Mouse (Mus musculus) hindlimb bud, embryonic 11.5 days (tissue): Measurements from ENCODE around the gene Igsf21.

Experiments
- DNase-seq: peaks from one replicate; pipeline ENCODE4 v3.0.0-alpha.2; 2012; ENCODE audit warnings: low read depth, low spot score; ENCODE audit errors: extremely low spot score

Gene Igsf21

DNA sequence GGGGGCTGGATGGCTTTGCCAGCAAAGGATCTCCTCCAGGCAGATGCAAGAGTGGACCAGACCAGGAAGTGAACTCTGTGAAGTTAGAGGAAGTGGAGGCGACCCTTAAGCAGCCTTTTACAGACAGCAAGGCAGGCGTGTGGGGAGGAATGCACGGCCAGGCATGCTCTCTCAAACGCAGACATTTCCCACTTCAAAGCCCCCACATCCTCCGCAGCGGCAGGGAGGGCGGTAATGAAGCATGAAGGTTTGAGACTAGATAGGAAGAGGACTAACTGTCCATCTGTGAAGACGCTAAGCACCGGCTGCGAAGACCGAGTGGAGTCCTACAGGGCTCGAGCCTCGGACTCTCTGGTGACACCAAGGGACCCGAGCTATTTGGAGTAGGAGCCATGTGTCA lies 46.3 kb downstream of the Igsf21 start:
- no peak for DNase-seq

DNA sequence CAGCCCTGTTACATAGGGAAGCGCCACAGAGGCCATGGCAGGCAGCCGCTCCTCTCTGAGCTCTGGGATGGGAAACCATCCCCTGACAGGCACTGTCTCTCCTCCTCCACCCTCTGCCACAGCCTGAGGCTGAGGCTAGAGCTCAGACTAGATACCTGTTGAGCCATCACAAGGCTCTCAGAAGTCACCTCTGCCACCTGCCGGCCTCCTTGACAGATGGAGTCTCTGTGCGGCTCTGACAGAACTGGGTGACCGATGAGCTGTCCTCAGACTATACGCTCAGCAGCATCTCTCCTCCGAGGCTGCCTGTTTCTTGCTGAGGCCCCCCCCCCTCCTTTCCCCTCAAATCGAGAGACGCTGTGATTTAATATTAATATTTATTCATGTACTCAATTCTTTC lies 49.9 kb downstream of the Igsf21 start:
- DNase-seq, result no peak

DNA sequence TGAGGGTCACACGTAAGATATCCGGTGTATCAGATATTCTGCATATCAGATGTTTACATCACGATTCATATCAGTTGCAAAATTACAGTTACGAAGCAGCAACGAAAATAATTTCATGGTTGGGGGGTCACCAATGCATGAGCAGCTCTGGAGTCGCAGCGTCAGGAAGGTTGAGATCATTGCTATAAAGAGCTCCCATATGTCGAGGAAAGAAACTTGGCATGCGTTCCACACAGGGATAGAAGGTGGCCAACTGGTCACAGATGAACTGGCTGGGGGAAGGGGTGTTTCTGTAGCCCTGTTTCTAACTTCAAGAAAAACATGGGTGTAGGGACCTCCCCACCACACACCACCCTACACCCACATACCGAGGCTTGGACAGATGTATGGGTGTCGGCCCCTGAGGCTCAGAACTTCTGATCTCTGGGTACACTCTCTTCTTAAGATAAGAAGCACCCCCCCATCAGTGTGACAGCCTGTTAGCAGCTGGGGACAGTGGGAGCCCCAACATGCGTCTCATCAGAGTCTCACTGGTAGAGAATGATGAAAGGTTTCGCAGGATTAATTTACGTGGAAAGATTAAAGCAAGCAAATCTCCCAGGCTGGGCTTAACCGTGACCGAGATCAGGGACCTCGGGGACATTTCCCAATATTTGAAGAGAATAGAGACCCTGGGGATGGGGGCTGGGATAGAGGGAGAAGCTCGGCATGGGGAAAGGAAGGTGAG lies 54.1 kb downstream of the Igsf21 start:
- DNase-seq, result no peak

- DNase-seq, result no peak
Observed at GRCm38 (mm10) chr4:140189601-140190000, 57.0 kb downstream of the Igsf21 start.

DNA sequence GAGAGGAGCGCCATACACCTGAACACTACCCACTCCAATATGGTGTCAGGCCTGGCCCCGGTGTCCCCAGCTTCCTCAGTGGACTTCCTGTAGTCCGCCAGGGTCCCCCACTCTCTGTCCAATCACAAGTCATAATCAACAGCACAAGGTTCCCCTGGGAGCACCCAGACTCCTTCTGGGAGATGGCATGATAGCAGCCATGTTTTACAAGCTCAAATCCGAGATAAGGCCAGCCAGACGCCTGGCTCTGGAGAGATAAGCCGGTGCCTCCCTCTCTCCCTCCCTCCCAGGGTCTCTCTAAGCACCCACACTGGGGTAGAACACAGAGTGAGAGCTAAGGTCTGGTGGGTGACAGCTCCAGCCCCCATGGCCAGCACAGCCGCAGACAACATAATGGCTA lies 58.0 kb downstream of the Igsf21 start:
- no peak for DNase-seq

- no peak for DNase-seq
Observed at GRCm38 (mm10) chr4:140187404-140188145, 59.0 kb downstream of the Igsf21 start.

- DNase-seq, result no peak
Observed at GRCm38 (mm10) chr4:140179576-140179975, 67.0 kb downstream of the Igsf21 start.

- DNase-seq, result no peak
Observed at GRCm38 (mm10) chr4:140177055-140177454, 69.5 kb downstream of the Igsf21 start.

DNA sequence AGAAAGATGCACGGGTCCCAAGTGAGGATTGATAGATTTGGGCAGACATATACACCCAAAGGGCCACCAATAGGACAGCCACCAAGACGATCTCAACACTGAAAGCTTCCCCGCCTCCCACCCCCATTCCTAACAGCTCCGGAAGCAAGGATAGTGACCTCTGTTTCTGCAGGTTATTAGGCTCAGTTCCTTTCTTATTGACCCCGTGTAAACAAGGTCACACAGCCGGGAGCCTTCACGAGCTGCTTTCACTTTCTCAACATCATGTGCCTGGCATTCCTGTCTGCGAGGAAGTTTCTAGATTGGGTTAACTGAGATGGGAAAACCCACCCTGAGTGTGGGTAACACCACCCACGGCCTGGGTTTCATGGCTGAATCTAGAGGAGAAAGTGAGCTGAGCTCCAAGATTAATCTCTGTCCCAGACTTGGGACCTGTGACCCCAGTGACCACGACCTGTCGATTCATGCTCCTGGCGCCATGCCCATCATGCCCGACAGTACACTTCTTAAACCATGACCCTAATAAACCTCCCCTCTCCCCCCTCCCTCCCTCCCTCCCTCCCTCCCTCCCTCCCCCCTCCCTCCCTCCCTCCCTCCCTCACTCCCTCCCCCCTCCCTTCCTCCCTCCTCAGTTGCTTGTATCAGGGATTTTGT lies 72.7 kb downstream of the Igsf21 start:
- DNase-seq, result no peak

GRCm38 (mm10) chr4:140173084-140173483 lies 73.5 kb downstream of the Igsf21 start:
- DNase-seq, result no peak

DNA sequence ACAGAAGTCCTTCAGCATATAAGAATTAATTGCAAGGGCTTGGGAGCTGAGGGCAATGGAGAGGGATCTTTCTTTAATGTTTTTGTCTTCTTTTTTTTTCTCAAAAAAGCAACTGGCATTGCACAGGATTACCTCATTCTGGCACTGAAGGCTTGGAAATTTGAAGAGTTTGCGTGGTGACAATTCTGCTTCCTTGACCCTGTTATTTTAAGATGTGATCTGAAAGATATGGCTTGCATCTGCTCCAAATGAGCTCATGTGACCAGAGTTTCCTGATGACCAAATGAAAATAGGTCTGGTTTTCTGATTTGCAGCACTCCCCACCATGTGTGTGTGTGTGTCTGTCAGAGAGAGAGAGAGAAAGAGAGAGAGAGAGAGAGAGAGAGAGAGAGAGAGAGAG lies 74.7 kb downstream of the Igsf21 start:
- DNase-seq, result no peak

GRCm38 (mm10) chr4:140171189-140171588 lies 75.4 kb downstream of the Igsf21 start:
- no peak for DNase-seq

DNA sequence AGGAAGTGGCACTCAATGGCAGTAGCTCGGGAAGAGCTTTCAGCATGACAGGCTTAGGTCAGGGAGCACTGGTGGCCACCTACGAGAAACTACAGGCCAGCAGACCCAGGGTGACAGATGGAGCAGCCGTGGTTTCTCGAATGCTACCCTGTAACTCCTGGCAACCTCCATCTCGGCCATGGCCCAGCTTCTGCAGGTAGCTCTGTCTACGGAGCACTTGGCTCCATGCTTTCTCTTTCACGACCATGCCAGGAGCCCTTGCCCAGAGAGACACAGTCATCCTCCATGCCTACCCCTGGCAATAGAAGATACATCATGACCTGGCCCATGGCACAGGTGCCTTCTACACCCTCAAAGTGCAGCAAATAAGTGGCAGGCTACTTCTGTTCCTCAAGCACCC lies 80.7 kb downstream of the Igsf21 start:
- no peak for DNase-seq

DNA sequence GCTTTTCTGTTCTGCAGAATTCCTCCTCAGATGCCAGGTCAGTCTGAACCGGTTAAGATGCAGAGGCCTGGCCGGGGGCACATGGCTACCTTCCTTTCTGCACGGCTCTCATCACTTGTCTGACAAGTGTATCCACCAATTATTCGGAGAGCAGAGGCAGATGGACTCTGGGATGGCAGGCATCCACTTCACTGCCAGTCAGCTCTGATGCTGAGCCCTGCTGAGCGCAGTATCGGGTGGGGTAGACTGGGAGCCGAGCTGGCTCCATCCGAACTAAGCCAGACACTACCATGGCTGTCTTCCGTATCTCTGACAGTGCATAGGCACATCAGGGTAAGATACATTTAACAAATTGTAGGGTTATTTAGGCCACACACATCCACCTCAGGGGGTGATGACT lies 81.9 kb downstream of the Igsf21 start:
- DNase-seq, result no peak

GRCm38 (mm10) chr4:140159617-140160016 lies 87.0 kb downstream of the Igsf21 start:
- DNase-seq, result no peak

DNA sequence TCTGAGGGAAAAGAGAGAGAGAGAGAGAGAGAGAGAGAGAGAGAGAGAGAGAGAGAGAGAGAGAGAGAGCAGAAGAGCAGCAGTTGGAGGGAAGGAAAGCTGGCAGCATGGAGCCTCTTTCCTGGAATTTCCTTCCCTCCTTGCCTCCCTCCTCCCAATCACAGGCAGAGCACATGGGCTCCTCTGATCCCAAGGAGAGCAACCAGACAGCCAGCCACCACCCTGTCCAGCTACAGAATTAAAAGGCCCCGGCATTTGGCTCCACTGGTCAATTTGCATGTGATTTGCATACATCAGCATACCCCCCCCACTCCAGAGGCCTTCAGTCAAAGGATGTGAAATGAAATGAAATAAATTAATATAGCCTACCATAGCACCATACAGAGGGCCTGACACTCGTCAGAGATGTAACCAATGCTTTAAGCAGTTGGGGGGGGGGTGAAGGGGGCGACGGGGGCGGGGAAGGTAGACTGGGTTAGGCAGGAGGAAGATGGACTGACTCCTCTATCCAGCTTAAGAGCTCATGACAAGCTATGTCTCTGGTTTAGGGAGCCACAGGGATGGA lies 91.6 kb downstream of the Igsf21 start:
- DNase-seq, result no peak

DNA sequence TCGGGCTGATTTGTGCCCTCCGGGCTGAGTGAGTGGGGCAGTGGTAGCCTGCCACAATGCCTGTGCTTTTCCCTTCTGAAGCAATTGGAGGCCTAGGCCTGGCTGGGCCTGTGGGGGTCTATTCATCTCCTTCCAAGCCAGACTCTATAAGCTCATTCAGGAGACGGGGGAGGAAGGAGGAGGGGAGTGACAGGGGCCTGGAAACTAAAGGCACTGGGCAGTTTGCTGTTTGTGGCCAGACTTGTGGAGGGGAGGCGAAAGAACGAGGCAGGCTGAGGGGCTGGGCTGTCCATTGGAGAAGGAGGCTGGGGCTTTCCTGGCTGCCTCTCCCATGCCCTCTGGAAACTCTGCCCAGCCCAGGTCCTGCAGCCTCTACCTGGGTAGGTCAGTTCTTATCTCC lies 92.1 kb downstream of the Igsf21 start:
- DNase-seq, result no peak

- no peak for DNase-seq
Observed at GRCm38 (mm10) chr4:140153711-140154114, 92.9 kb downstream of the Igsf21 start.

DNA sequence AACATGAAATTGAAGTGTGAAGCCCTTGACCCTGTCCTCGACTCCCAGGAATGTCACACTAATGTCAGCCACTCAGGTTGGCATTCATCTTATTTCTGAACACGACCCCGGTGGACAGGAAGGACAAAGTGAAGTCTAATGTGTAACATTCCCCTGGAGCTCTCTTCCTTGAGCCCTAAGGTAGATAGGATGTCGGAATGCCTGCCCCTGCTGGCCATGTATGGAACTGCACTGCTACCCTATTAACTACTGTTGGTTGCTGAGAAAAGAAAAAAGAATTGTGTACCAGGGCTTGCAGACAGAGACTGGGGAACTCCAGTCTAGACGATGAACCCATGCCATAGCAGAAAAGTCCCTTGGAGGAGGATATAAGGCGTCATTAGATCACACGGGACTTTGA lies 93.5 kb downstream of the Igsf21 start:
- DNase-seq, result peak; percentile 20

DNA sequence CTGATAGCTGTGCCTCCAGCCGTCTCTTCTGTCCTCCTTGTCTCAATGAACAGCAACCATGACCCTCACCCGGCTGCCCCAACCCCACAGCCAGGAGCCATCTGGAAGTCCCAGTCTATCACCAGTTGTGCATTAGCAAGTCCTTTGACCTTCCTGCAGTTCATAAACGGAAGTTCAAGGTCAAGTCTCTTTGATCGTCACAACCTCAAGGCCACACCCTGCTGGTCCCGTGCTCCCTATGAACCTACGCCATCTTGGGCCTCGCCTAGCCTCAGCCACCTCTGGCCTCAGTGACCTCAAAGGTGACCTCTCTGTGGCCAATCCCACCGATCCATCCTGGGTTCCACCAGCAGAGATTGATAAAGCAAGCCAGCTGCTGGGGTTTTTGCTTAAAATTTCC lies 96.9 kb downstream of the Igsf21 start:
- no peak for DNase-seq

GRCm38 (mm10) chr4:140147857-140148695 lies 98.5 kb downstream of the Igsf21 start:
- DNase-seq, result no peak
